ENCODE assay signal across 11 mouse cellular contexts in genomic region chr1:84869498-84869897, GRCm38 (mm10). TPM values are rescaled to one million over a fixed set of nuclear protein-coding genes. Genes with fewer than 3 reads are reported as not detected.
DNase-seq lines count a peak whose midpoint lies in the region; ATAC-seq and TF ChIP-seq lines count a peak whose summit lies in the region.
"Had no signal": no experiment of that assay in that cellular context is flagged by ENCODE, and none has a peak within 500 bp of the region (broad histone marks: within the 10 kb centered on the region; RNA-seq: fewer than 3 reads in every experiment).

No protein-coding gene starts in this region.

- no peaks in the 10 kb centered on the region for H3K4me1 ChIP-seq in heart, embryonic 16.5 days (ENCODE audit: control insufficient read depth, insufficient read depth, low read length)
- no peaks in the 10 kb centered on the region for H3K4me1 ChIP-seq in midbrain, postnatal 0 days (ENCODE audit: insufficient read depth, low read length)
- no peaks in the 10 kb centered on the region for H3K4me1 ChIP-seq in midbrain, embryonic 16.5 days (ENCODE audit: control insufficient read depth, insufficient read depth, low read length)
- 0 out of 2 replicates have a peak, but pooled peaks cover 7% of the 10 kb centered on the region for H3K4me1 ChIP-seq in intestine, postnatal 0 days (replicated peaks; ENCODE audit: control insufficient read depth, insufficient read depth, low read length)
- H3K4me1 ChIP-seq in stomach, embryonic 16.5 days (ENCODE audit: control insufficient read depth, insufficient read depth, low read length): no peaks in the 10 kb centered on the region; the same call in 1 of the 2 replicates
- H3K4me1 ChIP-seq in cerebellum, adult 2 months (ENCODE audit: control insufficient read depth, insufficient read depth, low read length): no peaks in the 10 kb centered on the region

- H3K4me3 ChIP-seq in heart, embryonic 16.5 days (ENCODE audit: low read length): no peak overlapping the region
- no peak overlapping the region for H3K4me3 ChIP-seq in midbrain, postnatal 0 days (ENCODE audit: low read depth, low read length)
- no peak overlapping the region for H3K4me3 ChIP-seq in midbrain, embryonic 16.5 days (ENCODE audit: low read depth, low read length)
- no peak overlapping the region for H3K4me3 ChIP-seq in intestine, postnatal 0 days (ENCODE audit: low read depth, low read length)
- H3K4me3 ChIP-seq in stomach, embryonic 16.5 days (replicated peaks; ENCODE audit: low read length): no peak overlapping the region
- H3K4me3 ChIP-seq in cerebellum, adult 2 months (replicated peaks; ENCODE audit: insufficient read depth, low read depth, low read length): no peak overlapping the region

- WGBS in heart, embryonic 16.5 days: 36% methylated on average over 7 of the region's 7 CpGs
- 46% methylated on average over 7 of the region's 7 CpGs for WGBS in midbrain, postnatal 0 days
- 43% methylated on average over 7 of the region's 7 CpGs for WGBS in midbrain, embryonic 16.5 days
- 37% methylated on average over 7 of the region's 7 CpGs for WGBS in intestine, postnatal 0 days
- WGBS in stomach, embryonic 16.5 days: 45% methylated on average over 7 of the region's 7 CpGs
- 51% methylated on average over 7 of the region's 7 CpGs for WGBS in cerebellum, adult 2 months

- H3K9ac ChIP-seq in heart, embryonic 16.5 days (ENCODE audit: low read length): no peak overlapping the region
- no peak overlapping the region for H3K9ac ChIP-seq in midbrain, postnatal 0 days (replicated peaks; ENCODE audit: low read length, poor library complexity, severe bottlenecking)
- no peak overlapping the region for H3K9ac ChIP-seq in midbrain, embryonic 16.5 days (ENCODE audit: low read depth, low read length)
- H3K9ac ChIP-seq in intestine, postnatal 0 days (ENCODE audit: low read depth, low read length): no peak overlapping the region
- no peak overlapping the region for H3K9ac ChIP-seq in stomach, embryonic 16.5 days (ENCODE audit: low read length)

- no peak for ATAC-seq in heart, embryonic 16.5 days (replicated peaks; ENCODE audit: extremely low read depth, insufficient read depth, low FRiP score)
- 0 out of 2 replicates have a peak, but pooled peaks have one; percentile 27 for ATAC-seq in midbrain, postnatal 0 days (ENCODE audit: low FRiP score)
- no peak for ATAC-seq in midbrain, embryonic 16.5 days
- ATAC-seq in intestine, postnatal 0 days: no peak
- ATAC-seq in stomach, embryonic 16.5 days (ENCODE audit: insufficient read depth, low FRiP score): peak; percentile 37; the same call in 1 of the 2 replicates
- ATAC-seq: activated CD4-positive, CD25-positive, alpha-beta regulatory T cell, adult 4 months had no signal

- DNase-seq in heart, adult 8-10 months (ENCODE audit: low spot score): no peak
- DNase-seq in midbrain, postnatal 0 days (ENCODE audit: low spot score): no peak
- DNase-seq in cerebellum, adult 2 months: no peak
- DNase-seq in cerebellum, postnatal 4 days (ENCODE audit: low spot score in 2 of 2): no peak
- DNase-seq: heart, postnatal 36 days; thymus, postnatal 4 days had no signal

- H3K36me3 ChIP-seq in heart, embryonic 16.5 days (ENCODE audit: control insufficient read depth, insufficient read depth): no peaks in the 10 kb centered on the region
- H3K36me3 ChIP-seq in midbrain, postnatal 0 days (ENCODE audit: insufficient read depth, low read length): no peaks in the 10 kb centered on the region
- H3K36me3 ChIP-seq in midbrain, embryonic 16.5 days (ENCODE audit: control insufficient read depth, insufficient read depth, low read length): no peaks in the 10 kb centered on the region
- no peaks in the 10 kb centered on the region for H3K36me3 ChIP-seq in intestine, postnatal 0 days (ENCODE audit: control insufficient read depth, insufficient read depth)
- H3K36me3 ChIP-seq in stomach, embryonic 16.5 days (ENCODE audit: control insufficient read depth, insufficient read depth, low read length): no peaks in the 10 kb centered on the region

- TF ChIP-seq CTCF in midbrain, postnatal 0 days (IDR thresholded peaks at IDR 0.05): peak; percentile 28; the same call in 1 of the 2 replicates
- peak; percentile 44 for TF ChIP-seq CTCF in intestine, postnatal 0 days (IDR thresholded peaks at IDR 0.05; ENCODE audit: low read depth)
- TF ChIP-seq CTCF in cerebellum, adult 2 months (IDR thresholded peaks at IDR 0.05; ENCODE audit: borderline replicate concordance, insufficient read depth, low read depth, low read length): no peak

- no peak overlapping the region for H3K27ac ChIP-seq in heart, embryonic 16.5 days (ENCODE audit: low read length)
- no peak overlapping the region for H3K27ac ChIP-seq in midbrain, postnatal 0 days (ENCODE audit: low read depth, low read length)
- H3K27ac ChIP-seq in midbrain, embryonic 16.5 days (ENCODE audit: low read length): no peak overlapping the region
- H3K27ac ChIP-seq in intestine, postnatal 0 days (ENCODE audit: low read depth, low read length): no peak overlapping the region
- H3K27ac ChIP-seq in stomach, embryonic 16.5 days (ENCODE audit: low read length): no peak overlapping the region
- no peak overlapping the region for H3K27ac ChIP-seq in cerebellum, adult 2 months (ENCODE audit: insufficient read depth, low read length)

- TF ChIP-seq POLR2A in cerebellum, adult 2 months (IDR thresholded peaks at IDR 0.05; ENCODE audit: borderline replicate concordance, insufficient read depth, low read length): no peak

- no peaks in the 10 kb centered on the region for H3K9me3 ChIP-seq in heart, embryonic 16.5 days (replicated peaks; ENCODE audit: control insufficient read depth, low read length)
- no peaks in the 10 kb centered on the region for H3K9me3 ChIP-seq in midbrain, postnatal 0 days (ENCODE audit: low read length)
- H3K9me3 ChIP-seq in midbrain, embryonic 16.5 days (replicated peaks; ENCODE audit: control insufficient read depth, low read length, poor library complexity, severe bottlenecking): no peaks in the 10 kb centered on the region
- H3K9me3 ChIP-seq in intestine, postnatal 0 days (ENCODE audit: control insufficient read depth): no peaks in the 10 kb centered on the region
- no peaks in the 10 kb centered on the region for H3K9me3 ChIP-seq in stomach, embryonic 16.5 days (replicated peaks; ENCODE audit: control insufficient read depth, low read length)

- no peaks in the 10 kb centered on the region for H3K27me3 ChIP-seq in heart, embryonic 16.5 days (ENCODE audit: control insufficient read depth, insufficient read depth, low read length)
- H3K27me3 ChIP-seq in midbrain, postnatal 0 days (ENCODE audit: insufficient read depth, low read length): no peaks in the 10 kb centered on the region
- H3K27me3 ChIP-seq in midbrain, embryonic 16.5 days (ENCODE audit: control insufficient read depth, insufficient read depth, low read depth, low read length): no peaks in the 10 kb centered on the region
- H3K27me3 ChIP-seq in intestine, postnatal 0 days (replicated peaks; ENCODE audit: control insufficient read depth, insufficient read depth, low read length): no peaks in the 10 kb centered on the region
- no peaks in the 10 kb centered on the region for H3K27me3 ChIP-seq in stomach, embryonic 16.5 days (ENCODE audit: control insufficient read depth, insufficient read depth, low read length)
- H3K27me3 ChIP-seq in cerebellum, adult 2 months (ENCODE audit: control insufficient read depth, insufficient read depth, low read length): no peaks in the 10 kb centered on the region

- H3K4me2 ChIP-seq in heart, embryonic 16.5 days (ENCODE audit: low read depth, low read length): 0 out of 2 replicates have a peak overlapping the region, but pooled peaks have one; percentile 1
- no peak overlapping the region for H3K4me2 ChIP-seq in midbrain, postnatal 0 days (ENCODE audit: low read depth, low read length, poor library complexity, severe bottlenecking)
- no peak overlapping the region for H3K4me2 ChIP-seq in midbrain, embryonic 16.5 days (ENCODE audit: low read length)
- H3K4me2 ChIP-seq in intestine, postnatal 0 days (replicated peaks; ENCODE audit: low read depth): 0 out of 2 replicates have a peak overlapping the region, but pooled peaks have one; percentile 13
- H3K4me2 ChIP-seq in stomach, embryonic 16.5 days (ENCODE audit: low read depth, low read length): peak overlapping the region; percentile 12; the same call in 1 of the 2 replicates

RNA-seq across cellular contexts. Expression of gene Trip12, which starts 29.2 kb away (rescaled TPM):
- polyA plus RNA-seq in heart, embryonic 16.5 days (2015; fragmentation: Nextera tagmentation; extraction: Ambion mirVana): 48.9 and 50.6 TPM in 2 replicates
- 100 to 1,000 TPM; 190 to 227 (median 208) TPM for total RNA-seq in heart, adult 8-10 months (2022)
- total RNA-seq in midbrain, postnatal 0 days (2014; rRNA removed): 120 and 154 TPM in 2 replicates
- 23.8 and 37.1 TPM in 2 replicates for polyA plus RNA-seq in midbrain, postnatal 0 days (2015; fragmentation: Nextera tagmentation; extraction: Ambion mirVana)
- polyA plus RNA-seq in midbrain, embryonic 16.5 days (2015; fragmentation: Nextera tagmentation; extraction: Ambion mirVana): 44.4 and 53.3 TPM in 2 replicates
- polyA plus RNA-seq in intestine, postnatal 0 days (2015; fragmentation: Nextera tagmentation; extraction: Ambion mirVana): 40.7 and 46.4 TPM in 2 replicates
- 58.1 and 61.1 TPM in 2 replicates for polyA plus RNA-seq in stomach, embryonic 16.5 days (2015; fragmentation: Nextera tagmentation; extraction: Ambion mirVana)
- polyA plus RNA-seq in cerebellum, adult 2 months (2012; rRNA removed): 74.5 and 75.2 TPM in 2 replicates

RNA-seq across cellular contexts. Expression of gene Fbxo36, which starts 29.9 kb away (rescaled TPM):
- polyA plus RNA-seq in heart, embryonic 16.5 days (2015; fragmentation: Nextera tagmentation; extraction: Ambion mirVana): 6.9 and 10.0 TPM in 2 replicates
- 1 to 10 TPM; 1.3 to 3.0 (median 1.9) TPM for total RNA-seq in heart, adult 8-10 months (2022)
- 1.3 and 2.6 TPM in 2 replicates for total RNA-seq in midbrain, postnatal 0 days (2014; rRNA removed)
- polyA plus RNA-seq in midbrain, postnatal 0 days (2015; fragmentation: Nextera tagmentation; extraction: Ambion mirVana): 6.7 and 7.4 TPM in 2 replicates
- 6.0 and 6.6 TPM in 2 replicates for polyA plus RNA-seq in midbrain, embryonic 16.5 days (2015; fragmentation: Nextera tagmentation; extraction: Ambion mirVana)
- polyA plus RNA-seq in intestine, postnatal 0 days (2015; fragmentation: Nextera tagmentation; extraction: Ambion mirVana): 14.4 and 18.5 TPM in 2 replicates
- 9.1 and 9.8 TPM in 2 replicates for polyA plus RNA-seq in stomach, embryonic 16.5 days (2015; fragmentation: Nextera tagmentation; extraction: Ambion mirVana)
- polyA plus RNA-seq in cerebellum, adult 2 months (2012; rRNA removed): 8.5 and 9.7 TPM in 2 replicates

Comparison
In these comparisons a context has a peak if more than half of its experiments do, and no peak if none do; other contexts are left out.
1. ATAC-seq: peak in midbrain, postnatal 0 days (single experiment) and stomach, embryonic 16.5 days (single experiment); none in heart, embryonic 16.5 days (single experiment), midbrain, embryonic 16.5 days (single experiment) and intestine, postnatal 0 days (single experiment).
2. H3K4me2 ChIP-seq: peak in heart, embryonic 16.5 days (single experiment), intestine, postnatal 0 days (single experiment) and stomach, embryonic 16.5 days (single experiment); none in midbrain, postnatal 0 days (single experiment) and midbrain, embryonic 16.5 days (single experiment).